Mouse (Mus musculus) gastrocnemius, adult 2 months (tissue): Measurements from ENCODE around the gene Rasa1. TPM values are rescaled to one million over a fixed set of nuclear protein-coding genes. Genes with fewer than 3 reads are reported as not detected.
A peak's percentile ranks its signal among the peaks of the same experiment; 100 is the strongest.

ENCODE experiments used
- DNase-seq: peaks from one replicate; pipeline ENCODE4 v3.0.0; 2022
- H3K27ac ChIP-seq: fragments of 200-600 bp; 2 replicates; pipeline ENCODE4 v1.8.1; 2022; ENCODE audit warnings: mild to moderate bottlenecking
- H3K4me3 ChIP-seq: fragments of 200-600 bp; 2 replicates; pipeline ENCODE4 v1.8.1; 2022; ENCODE audit warnings: mild to moderate bottlenecking, moderate library complexity
- CTCF ChIP-seq: fragments of 200-600 bp; IDR thresholded peaks from 2 replicates; pipeline ENCODE4 v1.8.1; 2022; ENCODE audit warnings: antibody characterized with exemption, mild to moderate bottlenecking, moderate library complexity
- intact Hi-C: fragments of 180-260 bp; cut with DNase I; formaldehyde crosslinking; loops from one replicate; pipeline ENCODE4 v1.15.1; 2025
- total RNA-seq, 2 experiments: library from RNA; stranded (reverse); gene quantifications; 2 replicates each; pipeline ENCODE4 v1.2.3; 2021

The Rasa1 gene
- total RNA-seq, 2 experiments from 2014 or later = 18.2 to 22.3 TPM

- intact Hi-C loops = no loop called here
- Histone ChIP-seq H3K4me3 (no peak overlapping the region), H3K27ac (no peak overlapping the region)
- DNase-seq = no peak
- TF ChIP-seq CTCF = no peak
Observed at GRCm38 (mm10) chr13:85218656-85219055, 70.3 kb downstream of the Rasa1 start.

DNA sequence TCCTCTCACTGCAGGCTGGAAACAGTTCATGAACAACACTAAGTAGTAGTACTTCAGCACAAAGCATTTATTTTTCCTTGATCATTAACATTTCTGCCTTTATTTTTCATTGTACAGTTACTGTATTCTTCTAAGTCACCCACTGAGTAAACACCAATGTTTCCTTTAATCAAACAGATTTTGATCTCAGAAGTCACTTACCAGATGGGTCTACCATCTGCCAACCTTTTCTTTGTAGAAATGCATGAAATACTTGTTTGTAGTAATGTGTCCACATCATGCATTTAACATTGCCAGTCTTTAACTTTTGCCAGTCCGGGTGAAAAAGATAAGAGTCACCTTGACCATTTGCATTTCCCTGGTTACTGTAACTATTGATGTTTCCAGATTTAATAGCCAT, 78.6 kb downstream of the Rasa1 start:
- DNase-seq = no peak
- intact Hi-C loops = no loop called here
- no peak for TF ChIP-seq CTCF
- Histone ChIP-seq H3K27ac (no peak overlapping the region), H3K4me3 (no peak overlapping the region)

DNA sequence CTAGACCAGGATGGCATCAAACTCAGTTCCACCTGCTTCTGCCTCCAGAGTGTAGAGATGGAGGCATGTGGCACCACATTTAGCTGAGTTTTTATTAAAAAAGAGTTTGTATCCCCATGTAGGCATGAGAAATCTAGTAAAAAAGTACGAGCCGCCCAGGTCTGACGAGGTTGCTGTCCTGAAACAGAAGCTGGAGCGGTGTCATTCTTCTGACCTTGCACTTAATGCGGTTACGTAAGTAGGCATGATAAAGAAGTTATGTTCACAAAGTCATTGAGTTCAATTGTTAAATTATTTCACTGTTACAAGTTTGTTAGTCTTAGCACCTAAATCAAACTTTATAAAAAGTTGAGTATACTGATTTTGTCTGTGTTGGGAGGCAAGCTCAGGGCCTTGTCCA, 80.3 kb downstream of the Rasa1 start:
- Histone ChIP-seq H3K27ac (no peak overlapping the region), H3K4me3 (no peak overlapping the region)
- DNase-seq = no peak
- intact Hi-C loops = no loop called here
- no peak for TF ChIP-seq CTCF

DNA sequence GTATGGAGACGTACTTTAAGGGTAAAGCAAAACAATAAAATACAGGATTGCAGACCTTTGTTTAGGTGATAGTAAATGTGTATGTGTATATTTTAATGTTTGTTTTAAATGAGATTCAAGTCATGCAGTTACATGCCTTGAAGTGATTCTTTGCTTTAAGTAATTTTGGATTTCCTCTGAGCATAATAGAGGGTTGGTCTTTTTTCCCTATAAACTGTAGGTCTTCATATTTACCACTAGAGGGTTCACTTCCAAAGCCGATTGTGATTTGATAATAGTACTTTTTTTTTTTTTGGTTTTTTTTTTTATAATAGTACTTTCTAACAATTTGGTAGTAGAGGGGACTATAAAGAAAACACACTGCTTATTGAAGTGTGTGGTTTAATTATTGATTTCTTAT, 81.4 kb downstream of the Rasa1 start:
- Histone ChIP-seq H3K4me3 (no peak overlapping the region), H3K27ac (no peak overlapping the region)
- no peak for DNase-seq
- TF ChIP-seq CTCF = peak; percentile 66
- intact Hi-C loops = no loop called here

DNA sequence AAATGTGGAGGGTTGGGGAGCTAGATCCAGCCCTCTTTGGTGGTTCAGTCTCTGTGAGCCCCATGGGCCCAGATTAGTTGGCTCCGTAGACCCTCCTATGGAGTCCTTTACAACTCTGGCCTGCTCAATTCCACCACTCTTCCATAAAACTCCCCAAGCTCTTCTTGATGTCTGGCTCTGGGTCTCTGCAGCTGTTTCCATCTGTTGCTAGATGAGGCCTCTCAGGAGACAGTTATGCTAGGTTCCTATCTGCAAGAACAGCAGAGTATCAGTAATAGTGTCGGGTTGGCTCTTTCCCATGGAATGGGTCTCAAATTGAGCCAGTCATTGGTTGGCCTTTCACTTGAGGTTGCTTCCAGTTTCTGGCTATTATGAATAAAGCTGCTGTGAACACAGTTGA, 97.7 kb downstream of the Rasa1 start:
- TF ChIP-seq CTCF = no peak
- no peak overlapping the region for H3K27ac ChIP-seq
- no peak for DNase-seq
- intact Hi-C loops = no loop called here
- H3K4me3 ChIP-seq = no peak overlapping the region

- intact Hi-C loops = loop anchor here (1.0 kb wide), 1 partner anchor 100 kb away; the partner anchor contains the start of gene Rasa1
- DNase-seq = peak; percentile 63
- H3K4me3 ChIP-seq = peak overlapping the region; percentile 99
- peak overlapping the region; percentile 92 for H3K27ac ChIP-seq
- no peak for TF ChIP-seq CTCF
Observed at GRCm38 (mm10) chr13:85189644-85190121, 99.2 kb downstream of the Rasa1 start.

DNA sequence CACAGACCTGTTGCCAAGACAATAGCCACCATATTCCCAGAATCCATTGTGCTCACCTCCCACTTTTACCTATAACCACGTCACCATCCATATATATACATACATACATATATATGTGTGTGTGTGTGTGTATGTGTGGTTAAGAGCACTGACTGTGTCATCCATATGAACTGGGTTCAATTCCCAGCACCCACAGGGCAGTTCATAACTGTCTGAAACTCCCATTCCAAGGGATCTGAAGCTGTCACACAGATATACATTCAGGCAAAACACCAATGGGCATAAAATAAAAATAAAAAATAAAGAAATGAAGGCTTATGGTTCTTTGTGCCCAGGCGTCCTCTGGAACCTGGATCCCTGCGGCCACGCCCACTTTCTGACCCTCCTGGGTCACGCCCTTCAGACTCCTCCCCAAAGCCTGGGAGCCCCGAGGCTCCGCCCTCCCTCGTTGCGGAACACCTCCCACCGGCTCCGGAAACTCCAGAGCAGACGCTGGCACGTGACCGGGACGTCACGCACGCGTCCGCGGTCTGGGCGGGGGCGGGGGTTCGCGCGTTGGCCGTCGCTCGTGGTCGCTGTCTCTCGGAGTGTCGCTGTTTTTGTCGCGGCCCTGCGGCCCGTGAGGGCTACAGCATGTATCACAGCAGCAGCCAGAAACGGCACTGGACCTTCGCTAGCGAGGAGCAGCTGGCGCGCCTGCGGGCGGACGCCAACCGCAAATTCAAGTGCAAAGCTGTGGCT, 99.9 kb downstream of the Rasa1 start, which contains the start of gene Ccnh:
Gene Ccnh (plus strand): TSS at position 506 of the 741 bp plus-strand sequence.
- DNase-seq = peak; percentile 96
- Histone ChIP-seq H3K27ac (peak within 1 kb of the TSS; percentile 92), H3K4me3 (peak within 1 kb of the TSS; percentile 99)
- TF ChIP-seq CTCF = peak; percentile 14; the same call in 1 of the 2 replicates
- intact Hi-C loops = loop anchor here (1.0 kb wide), 1 partner anchor 100 kb away; the partner anchor contains the start of gene Rasa1

Other genes with a start within 250 kb of the Rasa1 start
- 10 to 100 TPM; 15.2 to 21.3 TPM for gene Ccnh, start 99.7 kb downstream of the Rasa1 start, total RNA-seq